Mouse (Mus musculus) neutrophil, adult 83 days (primary cell): ENCODE measurements around the gene Cybc1. TPM values are rescaled to one million over a fixed set of nuclear protein-coding genes. Genes with fewer than 3 reads are reported as not detected.

Experiments
- total RNA-seq, 2 experiments: library from RNA; stranded (reverse); gene quantifications; one replicate each; pipeline ENCODE4 v1.2.4; 2023

Gene Cybc1
- 10 to 100 TPM; 62.2 to 63.1 TPM for total RNA-seq

GRCm38 (mm10) chr11:121229018-121229439 is at the start of gene Cybc1:
TSS of gene Cybc1 (minus strand) at chr11:121229322.

GRCm38 (mm10) chr11:121259160-121260100 is 30.3 kb upstream of the Cybc1 start, which contains the start of gene Foxk2:
TSS of gene Foxk2 (plus strand) at chr11:121259990.

GRCm38 (mm10) chr11:121236564-121237344 is 7.6 kb upstream of the Cybc1 start, which contains the start of gene Narf:
TSS of gene Narf (plus strand) at chr11:121237253.

GRCm38 (mm10) chr11:121204161-121205006 is 24.7 kb downstream of the Cybc1 start, which contains the start of the genes Hexdc and Ogfod3:
TSS of gene Hexdc (plus strand) at chr11:121204433.
TSS of gene Ogfod3 (minus strand) at chr11:121204711.

Other genes starting within 250 kb of the Cybc1 start
- gene Csnk1d, start 238.0 kb downstream of the Cybc1 start, total RNA-seq: 10 to 100 TPM; 84.9 to 91.3 TPM
- 1 to 10 TPM; 1.7 to 2.5 TPM for gene Cd7, start 189.9 kb downstream of the Cybc1 start, total RNA-seq
- gene Sectm1b, start 165.8 kb downstream of the Cybc1 start, total RNA-seq: not detected
- under 1 TPM in 1 of 2 experiments, not detected in 1; 0.44 TPM for gene Sectm1a, start 148.1 kb downstream of the Cybc1 start, total RNA-seq
- gene Tex19.2, start 110.6 kb downstream of the Cybc1 start, total RNA-seq: not detected
- gene Tex19.1, start 83.2 kb downstream of the Cybc1 start, total RNA-seq: not detected
- gene Uts2r, start 69.1 kb downstream of the Cybc1 start, total RNA-seq: not detected
- 1 to 10 TPM; 3.3 to 3.5 TPM for gene Hexdc, start 24.9 kb downstream of the Cybc1 start, total RNA-seq
- gene Ogfod3, start 24.6 kb downstream of the Cybc1 start, total RNA-seq: 1 to 10 TPM; 4.1 to 4.6 TPM
- 10 to 100 TPM; 45.0 to 45.6 TPM for gene Narf, start 7.9 kb upstream of the Cybc1 start, total RNA-seq
- gene Foxk2, start 30.7 kb upstream of the Cybc1 start, total RNA-seq: 10 to 100 TPM; 26.5 to 26.9 TPM
- gene Wdr45b, start 125.1 kb upstream of the Cybc1 start, total RNA-seq: 10 to 100 TPM; 54.7 to 61.4 TPM
- not detected for gene Rab40b, start 158.9 kb upstream of the Cybc1 start, total RNA-seq
- 10 to 100 TPM in 1 of 2 experiments, 1 to 10 TPM in 1; 8.7 to 11.9 TPM for gene Fn3krp, start 192.1 kb upstream of the Cybc1 start, total RNA-seq
- gene Fn3k, start 205.6 kb upstream of the Cybc1 start, total RNA-seq: 1 to 10 TPM; 3.5 to 4.1 TPM
- 10 to 100 TPM; 25.5 to 26.3 TPM for gene Tbcd, start 222.6 kb upstream of the Cybc1 start, total RNA-seq